8 mouse cellular contexts compared by ENCODE assay signal in genomic region chr1:92935054-92935962, GRCm38 (mm10). TPM values are rescaled to one million over a fixed set of nuclear protein-coding genes. Genes with fewer than 3 reads are reported as not detected.
DNase-seq lines count a peak whose midpoint lies in the region; ATAC-seq and TF ChIP-seq lines count a peak whose summit lies in the region.

No protein-coding gene starts in this region.

- no peaks in the 10 kb centered on the region; the same call in 1 of the 2 replicates for H3K9me3 ChIP-seq in heart, embryonic 11.5 days (replicated peaks; ENCODE audit: control insufficient read depth, low read length)
- H3K9me3 ChIP-seq in embryonic facial prominence, embryonic 15.5 days (replicated peaks): no peaks in the 10 kb centered on the region
- H3K9me3 ChIP-seq in intestine, embryonic 14.5 days (ENCODE audit: control insufficient read depth, low read length): peaks cover 5% of the 10 kb centered on the region; the same call in 1 of the 2 replicates
- H3K9me3 ChIP-seq in lung, embryonic 14.5 days (ENCODE audit: low read depth, low read length): no peaks in the 10 kb centered on the region

- H3K27ac ChIP-seq in heart, embryonic 11.5 days (ENCODE audit: low read depth, low read length): peak overlapping the region; percentile 85
- H3K27ac ChIP-seq in embryonic facial prominence, embryonic 15.5 days (replicated peaks): peak overlapping the region; percentile 99
- peak overlapping the region; percentile 98 for H3K27ac ChIP-seq in intestine, embryonic 14.5 days (ENCODE audit: low read depth)
- peak overlapping the region; percentile 96; the same call in 1 of the 2 replicates for H3K27ac ChIP-seq in lung, embryonic 14.5 days (ENCODE audit: low read depth)
- H3K27ac ChIP-seq in small intestine, adult 2 months (ENCODE audit: insufficient read depth, low read depth, low read length): peak overlapping the region; percentile 97

- no peaks in the 10 kb centered on the region for H3K27me3 ChIP-seq in heart, embryonic 11.5 days (ENCODE audit: control insufficient read depth, insufficient read depth, low read length)
- no peaks in the 10 kb centered on the region for H3K27me3 ChIP-seq in embryonic facial prominence, embryonic 15.5 days
- H3K27me3 ChIP-seq in intestine, embryonic 14.5 days (replicated peaks; ENCODE audit: control insufficient read depth, insufficient read depth, low read length): no peaks in the 10 kb centered on the region
- H3K27me3 ChIP-seq in lung, embryonic 14.5 days (ENCODE audit: insufficient read depth, low read length): no peaks in the 10 kb centered on the region
- no peaks in the 10 kb centered on the region for H3K27me3 ChIP-seq in small intestine, adult 2 months (ENCODE audit: control insufficient read depth, insufficient read depth, low read length)

- peaks cover 11% of the 10 kb centered on the region for H3K4me1 ChIP-seq in heart, embryonic 11.5 days (ENCODE audit: control insufficient read depth, insufficient read depth, low read length)
- peaks cover 23% of the 10 kb centered on the region for H3K4me1 ChIP-seq in embryonic facial prominence, embryonic 15.5 days
- H3K4me1 ChIP-seq in intestine, embryonic 14.5 days (replicated peaks; ENCODE audit: control insufficient read depth, insufficient read depth, low read length): peaks cover 20% of the 10 kb centered on the region
- H3K4me1 ChIP-seq in lung, embryonic 14.5 days (ENCODE audit: insufficient read depth): peaks cover 15% of the 10 kb centered on the region
- H3K4me1 ChIP-seq in small intestine, adult 2 months (ENCODE audit: control insufficient read depth, insufficient read depth, insufficient read length, low read length): peaks cover 32% of the 10 kb centered on the region

- no peak for TF ChIP-seq CTCF in lung, embryonic 14.5 days (IDR thresholded peaks at IDR 0.05; ENCODE audit: low read depth)
- no peak for TF ChIP-seq CTCF in small intestine, adult 2 months (IDR thresholded peaks at IDR 0.05; ENCODE audit: extremely low read depth, insufficient read length, insufficient replicate concordance, low read depth, low read length)

- peak overlapping the region; percentile 77 for H3K4me3 ChIP-seq in heart, embryonic 11.5 days (ENCODE audit: low read depth, low read length)
- H3K4me3 ChIP-seq in embryonic facial prominence, embryonic 15.5 days (replicated peaks): peak overlapping the region; percentile 89
- peak overlapping the region; percentile 75 for H3K4me3 ChIP-seq in intestine, embryonic 14.5 days (ENCODE audit: low read depth, low read length)
- H3K4me3 ChIP-seq in lung, embryonic 14.5 days (ENCODE audit: low read depth, low read length): peak overlapping the region; percentile 66
- peak overlapping the region; percentile 74 for H3K4me3 ChIP-seq in small intestine, adult 2 months (ENCODE audit: low read depth, low read length)

- WGBS in heart, embryonic 11.5 days (ENCODE audit: insufficient replicate concordance): 17% methylated on average over 10 of the region's 10 CpGs
- WGBS in embryonic facial prominence, embryonic 15.5 days: 12% methylated on average over 10 of the region's 10 CpGs
- WGBS in intestine, embryonic 14.5 days: 19% methylated on average over 10 of the region's 10 CpGs
- WGBS in lung, embryonic 14.5 days: 13% methylated on average over 10 of the region's 10 CpGs
- WGBS in small intestine, adult 2 months: 5% methylated on average over 10 of the region's 10 CpGs

- peak overlapping the region; percentile 66 for H3K9ac ChIP-seq in heart, embryonic 11.5 days (ENCODE audit: low read depth, low read length)
- H3K9ac ChIP-seq in embryonic facial prominence, embryonic 15.5 days: peak overlapping the region; percentile 67
- peak overlapping the region; percentile 66 for H3K9ac ChIP-seq in intestine, embryonic 14.5 days (ENCODE audit: low read length)
- H3K9ac ChIP-seq in lung, embryonic 14.5 days: peak overlapping the region; percentile 63

- H3K36me3 ChIP-seq in heart, embryonic 11.5 days (ENCODE audit: control insufficient read depth, insufficient read depth, low read length): peaks cover 9% of the 10 kb centered on the region
- peaks cover 27% of the 10 kb centered on the region for H3K36me3 ChIP-seq in embryonic facial prominence, embryonic 15.5 days
- peaks cover 22% of the 10 kb centered on the region for H3K36me3 ChIP-seq in intestine, embryonic 14.5 days (ENCODE audit: control insufficient read depth, insufficient read depth, low read length)
- peaks cover 23% of the 10 kb centered on the region for H3K36me3 ChIP-seq in lung, embryonic 14.5 days (ENCODE audit: insufficient read depth)
- peaks cover 16% of the 10 kb centered on the region for H3K36me3 ChIP-seq in small intestine, adult 2 months (ENCODE audit: control insufficient read depth, insufficient read depth, low read length)

- no peak for DNase-seq in heart, adult 8-10 months (ENCODE audit: low spot score)
- peak; percentile 34 for DNase-seq in Muller cell, postnatal 12 days (ENCODE audit: inconsistent ontology term)
- DNase-seq in intestine, embryonic 14.5 days (ENCODE audit: low spot score): no peak
- DNase-seq in lung, embryonic 14.5 days: peak; percentile 53
- no peak for DNase-seq in frontal cortex, postnatal 25 days (ENCODE audit: low spot score in 2 of 2)

- TF ChIP-seq POLR2A in small intestine, adult 2 months (IDR thresholded peaks at IDR 0.05; ENCODE audit: low read depth, low read length): no peak

- peak overlapping the region; percentile 78 for H3K4me2 ChIP-seq in heart, embryonic 11.5 days
- H3K4me2 ChIP-seq in embryonic facial prominence, embryonic 15.5 days (replicated peaks): peak overlapping the region; percentile 82
- peak overlapping the region; percentile 93 for H3K4me2 ChIP-seq in intestine, embryonic 14.5 days (ENCODE audit: low read length)
- H3K4me2 ChIP-seq in lung, embryonic 14.5 days: peak overlapping the region; percentile 77

- ATAC-seq in heart, embryonic 11.5 days (replicated peaks; ENCODE audit: insufficient number of reproducible peaks, low FRiP score, low TSS enrichment): no peak
- no peak for ATAC-seq in embryonic facial prominence, embryonic 15.5 days (ENCODE audit: insufficient number of reproducible peaks, low FRiP score, low TSS enrichment, low read depth)
- no peak for ATAC-seq in intestine, embryonic 14.5 days (replicated peaks; ENCODE audit: low FRiP score, low TSS enrichment, low read depth)
- no peak for ATAC-seq in lung, embryonic 14.5 days (ENCODE audit: insufficient read depth)

RNA-seq across cellular contexts. Expression of gene Capn10, which starts 1.1 kb away (rescaled TPM):
- 11.8 and 14.7 TPM in 2 replicates for polyA plus RNA-seq in heart, embryonic 11.5 days (2014; fragmentation: Nextera tagmentation; extraction: Ambion mirVana)
- 1 to 10 TPM; 4.9 to 7.4 (median 6.7) TPM for total RNA-seq in heart, adult 8-10 months (2022)
- polyA plus RNA-seq in embryonic facial prominence, embryonic 15.5 days (2015; fragmentation: Nextera tagmentation; extraction: Ambion mirVana): 34.5 and 36.5 TPM in 2 replicates
- polyA plus RNA-seq in intestine, embryonic 14.5 days (2014; fragmentation: Nextera tagmentation; extraction: Ambion mirVana): 25.6 and 26.5 TPM in 2 replicates
- 22.2 and 26.8 TPM in 2 replicates for polyA plus RNA-seq in lung, embryonic 14.5 days (2014; fragmentation: Nextera tagmentation; extraction: Ambion mirVana)
- polyA plus RNA-seq in small intestine, adult 2 months (2012; rRNA removed): 13.7 and 29.0 TPM in 2 replicates

RNA-seq across cellular contexts. Expression of gene Gpr35, which starts 15.4 kb away (rescaled TPM):
- 0.09 TPM in 1 of 2 replicates, not detected in the other for polyA plus RNA-seq in heart, embryonic 11.5 days (2014; fragmentation: Nextera tagmentation; extraction: Ambion mirVana)
- 1 to 10 TPM in 1 of 4 experiments, under 1 TPM in 3; 0.19 to 1.3 (median 0.47) TPM for total RNA-seq in heart, adult 8-10 months (2022)
- 1.2 and 2.1 TPM in 2 replicates for polyA plus RNA-seq in embryonic facial prominence, embryonic 15.5 days (2015; fragmentation: Nextera tagmentation; extraction: Ambion mirVana)
- 5.7 and 7.0 TPM in 2 replicates for polyA plus RNA-seq in intestine, embryonic 14.5 days (2014; fragmentation: Nextera tagmentation; extraction: Ambion mirVana)
- polyA plus RNA-seq in lung, embryonic 14.5 days (2014; fragmentation: Nextera tagmentation; extraction: Ambion mirVana): 0.19 and 0.50 TPM in 2 replicates
- polyA plus RNA-seq in small intestine, adult 2 months (2012; rRNA removed): 16.4 and 25.9 TPM in 2 replicates

RNA-seq across cellular contexts. Expression of gene Rnpepl1, which starts 24.7 kb away (rescaled TPM):
- polyA plus RNA-seq in heart, embryonic 11.5 days (2014; fragmentation: Nextera tagmentation; extraction: Ambion mirVana): 21.7 and 24.6 TPM in 2 replicates
- 10 to 100 TPM; 72.0 to 80.4 (median 77.3) TPM for total RNA-seq in heart, adult 8-10 months (2022)
- 47.7 and 47.8 TPM in 2 replicates for polyA plus RNA-seq in embryonic facial prominence, embryonic 15.5 days (2015; fragmentation: Nextera tagmentation; extraction: Ambion mirVana)
- polyA plus RNA-seq in intestine, embryonic 14.5 days (2014; fragmentation: Nextera tagmentation; extraction: Ambion mirVana): 28.4 and 36.8 TPM in 2 replicates
- polyA plus RNA-seq in lung, embryonic 14.5 days (2014; fragmentation: Nextera tagmentation; extraction: Ambion mirVana): 34.8 and 43.3 TPM in 2 replicates
- polyA plus RNA-seq in small intestine, adult 2 months (2012; rRNA removed): 240 and 410 TPM in 2 replicates

RNA-seq across cellular contexts. Expression of gene Dusp28, which starts 28.5 kb away (rescaled TPM):
- polyA plus RNA-seq in heart, embryonic 11.5 days (2014; fragmentation: Nextera tagmentation; extraction: Ambion mirVana): 6.2 and 6.9 TPM in 2 replicates
- total RNA-seq in heart, adult 8-10 months (2022): 10 to 100 TPM; 15.6 to 16.6 (median 16.5) TPM
- 10.1 and 11.5 TPM in 2 replicates for polyA plus RNA-seq in embryonic facial prominence, embryonic 15.5 days (2015; fragmentation: Nextera tagmentation; extraction: Ambion mirVana)
- polyA plus RNA-seq in intestine, embryonic 14.5 days (2014; fragmentation: Nextera tagmentation; extraction: Ambion mirVana): 9.9 and 12.1 TPM in 2 replicates
- 6.9 and 8.9 TPM in 2 replicates for polyA plus RNA-seq in lung, embryonic 14.5 days (2014; fragmentation: Nextera tagmentation; extraction: Ambion mirVana)
- polyA plus RNA-seq in small intestine, adult 2 months (2012; rRNA removed): 21.5 and 29.9 TPM in 2 replicates

RNA-seq across cellular contexts. Expression of gene Ankmy1, which starts 32.6 kb away (rescaled TPM):
- polyA plus RNA-seq in heart, embryonic 11.5 days (2014; fragmentation: Nextera tagmentation; extraction: Ambion mirVana): 0.34 and 0.70 TPM in 2 replicates
- total RNA-seq in heart, adult 8-10 months (2022): under 1 TPM in 2 of 4 experiments, not detected in 2; 0.09 to 0.11 TPM
- polyA plus RNA-seq in embryonic facial prominence, embryonic 15.5 days (2015; fragmentation: Nextera tagmentation; extraction: Ambion mirVana): 0.88 and 1.0 TPM in 2 replicates
- 0.30 and 0.79 TPM in 2 replicates for polyA plus RNA-seq in intestine, embryonic 14.5 days (2014; fragmentation: Nextera tagmentation; extraction: Ambion mirVana)
- polyA plus RNA-seq in lung, embryonic 14.5 days (2014; fragmentation: Nextera tagmentation; extraction: Ambion mirVana): 0.20 and 0.41 TPM in 2 replicates
- 0.15 TPM in 1 of 2 replicates, not detected in the other for polyA plus RNA-seq in small intestine, adult 2 months (2012; rRNA removed)

Comparison
In these comparisons a context has a peak if more than half of its experiments do, and no peak if none do; other contexts are left out.
1. DNase-seq: peak in Muller cell, postnatal 12 days (single experiment) and lung, embryonic 14.5 days (single experiment); none in heart, adult 8-10 months (single experiment), intestine, embryonic 14.5 days (single experiment) and frontal cortex, postnatal 25 days (0 of 2).
2. Peak in every context shown above with its lines, with median percentiles within 50 percentile points of each other: H3K27ac ChIP-seq, H3K4me2 ChIP-seq, H3K4me3 ChIP-seq and H3K9ac ChIP-seq.